Comparison of ENCODE assay signal across 10 mouse cellular contexts in the genomic region with DNA sequence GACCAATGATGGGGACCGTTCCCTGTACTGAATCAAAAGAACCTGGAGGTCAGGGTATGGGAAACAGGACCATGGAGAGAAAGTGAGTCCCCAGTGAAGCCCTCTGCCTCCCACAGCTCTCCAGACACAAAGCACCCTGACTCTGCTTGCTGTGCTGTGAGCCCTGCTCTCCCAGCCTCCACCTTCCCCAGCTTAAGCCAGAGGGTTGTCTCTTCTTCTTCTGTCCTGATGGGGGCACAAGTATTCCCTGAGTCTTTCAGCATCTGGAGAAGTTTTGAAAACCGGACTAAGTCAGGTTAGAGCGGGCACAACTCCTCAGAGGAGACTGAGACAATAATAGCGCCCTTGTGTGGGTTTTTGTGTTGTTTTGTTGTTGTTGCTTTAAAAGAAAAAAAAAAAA. TPM values are rescaled to one million over a fixed set of nuclear protein-coding genes. Genes with fewer than 3 reads are reported as not detected.
DNase-seq lines count a peak whose midpoint lies in the region; ATAC-seq and TF ChIP-seq lines count a peak whose summit lies in the region.
"Had no signal": no experiment of that assay in that cellular context is flagged by ENCODE, and none has a peak within 500 bp of the region (broad histone marks: within the 10 kb centered on the region; RNA-seq: fewer than 3 reads in every experiment).

No protein-coding gene starts in this region.

- TF ChIP-seq CTCF in midbrain, postnatal 0 days (IDR thresholded peaks at IDR 0.05): peak; percentile 30

- H3K36me3 ChIP-seq in heart, embryonic 13.5 days: no peaks in the 10 kb centered on the region
- H3K36me3 ChIP-seq in midbrain, postnatal 0 days (ENCODE audit: insufficient read depth, low read length): no peaks in the 10 kb centered on the region
- no peaks in the 10 kb centered on the region for H3K36me3 ChIP-seq in midbrain, embryonic 10.5 days
- H3K36me3 ChIP-seq in hindbrain, embryonic 16.5 days (ENCODE audit: control insufficient read depth, insufficient read depth, low read length): no peaks in the 10 kb centered on the region
- H3K36me3 ChIP-seq in stomach, embryonic 15.5 days: no peaks in the 10 kb centered on the region
- H3K36me3 ChIP-seq: midbrain, embryonic 12.5 days had no signal

- peaks cover 26% of the 10 kb centered on the region for H3K4me1 ChIP-seq in heart, embryonic 13.5 days
- peaks cover 5% of the 10 kb centered on the region; the same call in 1 of the 2 replicates for H3K4me1 ChIP-seq in midbrain, postnatal 0 days (ENCODE audit: insufficient read depth, low read length)
- H3K4me1 ChIP-seq in midbrain, embryonic 10.5 days: peaks cover 26% of the 10 kb centered on the region
- peaks cover 13% of the 10 kb centered on the region for H3K4me1 ChIP-seq in hindbrain, embryonic 16.5 days (ENCODE audit: control insufficient read depth, insufficient read depth, low read depth, low read length)
- H3K4me1 ChIP-seq in stomach, embryonic 15.5 days: 0 out of 2 replicates have a peak, but pooled peaks cover 4% of the 10 kb centered on the region

- no peak for DNase-seq in heart, adult 11 months
- DNase-seq in midbrain, postnatal 0 days (ENCODE audit: low spot score): no peak
- DNase-seq in midbrain, embryonic 10.5 days (ENCODE audit: low spot score): no peak
- no peak for DNase-seq in layer of hippocampus, postnatal 25 days (ENCODE audit: extremely low spot score in 1 of 2, low spot score in 1 of 2)
- DNase-seq in right cerebral cortex, adult 2 months (ENCODE audit: low spot score in 2 of 2): no peak
- DNase-seq: thymus, postnatal 25 days had no signal

- ATAC-seq in heart, embryonic 13.5 days (ENCODE audit: extremely low read depth, insufficient number of reproducible peaks, low FRiP score, low TSS enrichment): no peak
- no peak for ATAC-seq in midbrain, postnatal 0 days (ENCODE audit: low FRiP score)
- no peak for ATAC-seq in hindbrain, embryonic 16.5 days
- ATAC-seq in stomach, embryonic 15.5 days (ENCODE audit: insufficient read depth, low FRiP score, low read depth): no peak

- H3K27ac ChIP-seq in heart, embryonic 13.5 days (replicated peaks): no peak overlapping the region
- H3K27ac ChIP-seq in midbrain, postnatal 0 days (ENCODE audit: low read depth, low read length): no peak overlapping the region
- H3K27ac ChIP-seq in midbrain, embryonic 10.5 days (replicated peaks): no peak overlapping the region
- no peak overlapping the region for H3K27ac ChIP-seq in hindbrain, embryonic 16.5 days (ENCODE audit: low read depth, low read length)
- H3K27ac ChIP-seq in stomach, embryonic 15.5 days: 0 out of 2 replicates have a peak overlapping the region, but pooled peaks have one; percentile 7
- H3K27ac ChIP-seq: midbrain, embryonic 12.5 days had no signal

- no peaks in the 10 kb centered on the region for H3K9me3 ChIP-seq in heart, embryonic 13.5 days
- H3K9me3 ChIP-seq in midbrain, postnatal 0 days (ENCODE audit: low read length): no peaks in the 10 kb centered on the region
- H3K9me3 ChIP-seq in midbrain, embryonic 10.5 days (replicated peaks): no peaks in the 10 kb centered on the region
- H3K9me3 ChIP-seq in hindbrain, embryonic 16.5 days (ENCODE audit: control insufficient read depth, low read length): no peaks in the 10 kb centered on the region
- H3K9me3 ChIP-seq in stomach, embryonic 15.5 days: no peaks in the 10 kb centered on the region
- H3K9me3 ChIP-seq: midbrain, embryonic 12.5 days had no signal

- H3K4me2 ChIP-seq in heart, embryonic 13.5 days: peak overlapping the region; percentile 86
- 0 out of 2 replicates have a peak overlapping the region, but pooled peaks have one; percentile 59 for H3K4me2 ChIP-seq in midbrain, postnatal 0 days (ENCODE audit: low read depth, low read length, poor library complexity, severe bottlenecking)
- peak overlapping the region; percentile 82 for H3K4me2 ChIP-seq in hindbrain, embryonic 16.5 days (ENCODE audit: low read length)
- H3K4me2 ChIP-seq in stomach, embryonic 15.5 days: peak overlapping the region; percentile 72
- H3K4me2 ChIP-seq: midbrain, embryonic 12.5 days had no signal

- WGBS in heart, embryonic 13.5 days: 56% methylated on average over 4 of the region's 4 CpGs
- 67% methylated on average over 4 of the region's 4 CpGs for WGBS in midbrain, postnatal 0 days
- 70% methylated on average over 4 of the region's 4 CpGs for WGBS in midbrain, embryonic 10.5 days
- WGBS in hindbrain, embryonic 16.5 days: 60% methylated on average over 4 of the region's 4 CpGs
- 60% methylated on average over 4 of the region's 4 CpGs for WGBS in stomach, embryonic 15.5 days

- peaks cover 13% of the 10 kb centered on the region; the same call in 1 of the 2 replicates for H3K27me3 ChIP-seq in heart, embryonic 13.5 days (replicated peaks)
- peaks cover 16% of the 10 kb centered on the region; the same call in 1 of the 2 replicates for H3K27me3 ChIP-seq in midbrain, postnatal 0 days (ENCODE audit: insufficient read depth, low read length)
- H3K27me3 ChIP-seq in midbrain, embryonic 10.5 days (ENCODE audit: low read depth, poor library complexity, severe bottlenecking): peaks cover 40% of the 10 kb centered on the region
- peaks cover 10% of the 10 kb centered on the region for H3K27me3 ChIP-seq in hindbrain, embryonic 16.5 days (replicated peaks; ENCODE audit: control insufficient read depth, insufficient read depth, low read length)
- H3K27me3 ChIP-seq in stomach, embryonic 15.5 days (replicated peaks): no peaks in the 10 kb centered on the region

- peak overlapping the region; percentile 89; the same call in 1 of the 2 replicates for H3K9ac ChIP-seq in heart, embryonic 13.5 days
- no peak overlapping the region for H3K9ac ChIP-seq in midbrain, postnatal 0 days (replicated peaks; ENCODE audit: low read length, poor library complexity, severe bottlenecking)
- no peak overlapping the region for H3K9ac ChIP-seq in hindbrain, embryonic 16.5 days (ENCODE audit: low read depth, low read length)
- no peak overlapping the region for H3K9ac ChIP-seq in stomach, embryonic 15.5 days
- H3K9ac ChIP-seq: midbrain, embryonic 12.5 days had no signal

- peak overlapping the region; percentile 70 for H3K4me3 ChIP-seq in heart, embryonic 13.5 days
- no peak overlapping the region for H3K4me3 ChIP-seq in midbrain, postnatal 0 days (ENCODE audit: low read depth, low read length)
- no peak overlapping the region for H3K4me3 ChIP-seq in midbrain, embryonic 10.5 days
- H3K4me3 ChIP-seq in hindbrain, embryonic 16.5 days (ENCODE audit: low read length): no peak overlapping the region
- peak overlapping the region; percentile 58 for H3K4me3 ChIP-seq in stomach, embryonic 15.5 days (replicated peaks)
- H3K4me3 ChIP-seq: midbrain, embryonic 12.5 days had no signal

RNA-seq across cellular contexts. Expression of a gene that starts 2.2 kb away (rescaled TPM):
- 4.4 and 4.6 TPM in 2 replicates for polyA plus RNA-seq in heart, embryonic 13.5 days (2015; fragmentation: Nextera tagmentation; extraction: Ambion mirVana)
- total RNA-seq in midbrain, postnatal 0 days (2014; rRNA removed): 12.5 and 12.9 TPM in 2 replicates
- polyA plus RNA-seq in midbrain, postnatal 0 days (2015; fragmentation: Nextera tagmentation; extraction: Ambion mirVana): 1.4 and 1.7 TPM in 2 replicates
- polyA plus RNA-seq in midbrain, embryonic 10.5 days (2016; fragmentation: Nextera tagmentation; extraction: Ambion mirVana): 0.94 and 1.2 TPM in 2 replicates
- 2.1 and 2.4 TPM in 2 replicates for polyA plus RNA-seq in hindbrain, embryonic 16.5 days (2015; fragmentation: Nextera tagmentation; extraction: Ambion mirVana)
- polyA plus RNA-seq in stomach, embryonic 15.5 days (2015; fragmentation: Nextera tagmentation; extraction: Ambion mirVana): 6.6 and 7.2 TPM in 2 replicates
- 10 to 100 TPM; 55.9 to 57.1 TPM for total RNA-seq in layer of hippocampus, postnatal 25 days (2021)

RNA-seq across cellular contexts. Expression of a gene that starts 53.0 kb away (rescaled TPM):
- polyA plus RNA-seq in heart, embryonic 13.5 days (2015; fragmentation: Nextera tagmentation; extraction: Ambion mirVana): 1.2 and 1.6 TPM in 2 replicates
- 2.1 and 2.7 TPM in 2 replicates for total RNA-seq in midbrain, postnatal 0 days (2014; rRNA removed)
- polyA plus RNA-seq in midbrain, postnatal 0 days (2015; fragmentation: Nextera tagmentation; extraction: Ambion mirVana): 1.1 and 1.7 TPM in 2 replicates
- 1.6 and 2.3 TPM in 2 replicates for polyA plus RNA-seq in midbrain, embryonic 10.5 days (2016; fragmentation: Nextera tagmentation; extraction: Ambion mirVana)
- polyA plus RNA-seq in hindbrain, embryonic 16.5 days (2015; fragmentation: Nextera tagmentation; extraction: Ambion mirVana): 2.0 and 2.9 TPM in 2 replicates
- polyA plus RNA-seq in stomach, embryonic 15.5 days (2015; fragmentation: Nextera tagmentation; extraction: Ambion mirVana): 1.5 and 1.9 TPM in 2 replicates
- 1 to 10 TPM; 3.0 to 3.9 TPM for total RNA-seq in layer of hippocampus, postnatal 25 days (2021)

Comparison
In these comparisons a context has a peak if more than half of its experiments do, and no peak if none do; other contexts are left out.
1. H3K4me3 ChIP-seq: peak in heart, embryonic 13.5 days (single experiment) and stomach, embryonic 15.5 days (single experiment); none in midbrain, postnatal 0 days (single experiment), midbrain, embryonic 10.5 days (single experiment) and hindbrain, embryonic 16.5 days (single experiment).
2. Peak in every context shown above with its lines, with median percentiles within 50 percentile points of each other: H3K4me2 ChIP-seq.